31 mouse cellular contexts compared by ENCODE assay signal in the genomic region with DNA sequence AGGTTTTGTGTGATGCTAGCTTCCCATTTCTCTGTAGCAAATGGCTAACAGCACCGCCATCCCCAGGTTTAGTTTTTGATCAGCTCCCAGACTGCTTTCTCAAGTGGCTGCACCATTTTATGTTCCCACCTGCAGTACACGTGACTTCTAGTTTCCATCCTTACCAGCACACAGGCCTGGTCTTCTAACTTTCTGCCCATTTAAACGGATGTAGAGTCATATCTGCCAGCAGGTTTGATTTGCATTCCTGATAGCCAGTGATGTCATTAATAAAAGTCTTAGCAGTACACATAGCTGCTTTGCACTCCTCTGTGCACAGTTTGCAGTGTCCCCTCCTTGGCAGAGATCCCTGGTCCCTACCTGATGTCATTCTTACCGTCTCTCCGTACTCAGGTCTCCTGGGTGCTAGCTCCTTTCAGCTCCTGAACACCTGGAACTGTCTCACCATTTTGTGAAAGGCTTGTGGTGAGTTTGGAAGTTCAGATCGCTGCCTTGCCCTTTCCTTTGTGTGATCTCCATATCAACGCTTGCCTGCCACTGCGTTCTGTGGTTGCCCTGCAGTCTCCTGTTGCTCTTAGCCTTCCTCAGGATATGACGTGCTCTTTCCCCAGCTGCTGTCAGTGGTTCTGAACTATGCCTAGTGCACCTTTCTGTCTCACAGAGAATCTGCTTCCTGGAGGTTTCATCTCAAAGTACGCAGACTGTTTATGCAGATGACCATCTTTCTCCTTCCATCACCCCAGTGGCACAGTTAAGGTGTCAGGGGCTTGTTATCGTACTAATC. TPM values are rescaled to one million over a fixed set of nuclear protein-coding genes. Genes with fewer than 3 reads are reported as not detected.
A peak's percentile ranks its signal among the peaks of the same experiment; 100 is the strongest.
DNase-seq lines count a peak whose midpoint lies in the region; ATAC-seq lines count a peak whose summit lies in the region.
"Had no signal": no experiment of that assay in that cellular context is flagged by ENCODE, and none has a peak within 500 bp of the region (broad histone marks: within the 10 kb centered on the region; RNA-seq: fewer than 3 reads in every experiment).

No protein-coding gene starts in this region.

- no peaks in the 10 kb centered on the region for H3K36me3 ChIP-seq in limb, embryonic 10.5 days
- H3K36me3 ChIP-seq in kidney, embryonic 15.5 days = no peaks in the 10 kb centered on the region
- H3K36me3 ChIP-seq in hindbrain, embryonic 16.5 days (ENCODE audit: control insufficient read depth, insufficient read depth, low read length) = no peaks in the 10 kb centered on the region
- H3K36me3 ChIP-seq: embryonic facial prominence, embryonic 13.5 days; heart, embryonic 12.5 days; hindbrain, embryonic 15.5 days; midbrain, embryonic 13.5 days had no signal

- ATAC-seq in kidney, embryonic 15.5 days (replicated peaks; ENCODE audit: low FRiP score) = no peak
- ATAC-seq in hindbrain, embryonic 16.5 days = no peak
- ATAC-seq: forebrain, embryonic 13.5 days; intestine, embryonic 16.5 days; midbrain, embryonic 13.5 days had no signal

- 84% methylated on average over 11 of the region's 11 CpGs for WGBS in limb, embryonic 10.5 days
- WGBS in kidney, embryonic 15.5 days = 78% methylated on average over 11 of the region's 11 CpGs
- WGBS in hindbrain, embryonic 16.5 days = 83% methylated on average over 11 of the region's 11 CpGs

- H3K4me2 ChIP-seq in kidney, embryonic 15.5 days = no peak overlapping the region
- H3K4me2 ChIP-seq in hindbrain, embryonic 16.5 days (ENCODE audit: low read length) = no peak overlapping the region
- H3K4me2 ChIP-seq: embryonic facial prominence, embryonic 13.5 days; forebrain, embryonic 13.5 days; heart, embryonic 12.5 days; hindbrain, embryonic 15.5 days; midbrain, embryonic 13.5 days had no signal

- H3K9me3 ChIP-seq in limb, embryonic 10.5 days (replicated peaks) = no peaks in the 10 kb centered on the region
- H3K9me3 ChIP-seq in kidney, embryonic 15.5 days (replicated peaks) = no peaks in the 10 kb centered on the region
- H3K9me3 ChIP-seq in hindbrain, embryonic 16.5 days (ENCODE audit: control insufficient read depth, low read length) = no peaks in the 10 kb centered on the region
- H3K9me3 ChIP-seq: embryonic facial prominence, embryonic 13.5 days; forebrain, embryonic 13.5 days; heart, embryonic 12.5 days; hindbrain, embryonic 15.5 days; midbrain, embryonic 13.5 days had no signal

- H3K4me3 ChIP-seq in limb, embryonic 10.5 days = no peak overlapping the region
- H3K4me3 ChIP-seq in kidney, embryonic 15.5 days (replicated peaks) = no peak overlapping the region
- H3K4me3 ChIP-seq in hindbrain, embryonic 16.5 days (ENCODE audit: low read length) = no peak overlapping the region
- H3K4me3 ChIP-seq: embryonic facial prominence, embryonic 13.5 days; erythroblast, embryonic 14.5 days; forebrain, embryonic 13.5 days; heart, adult 2 months; heart, embryonic 12.5 days; hindbrain, embryonic 15.5 days; midbrain, embryonic 13.5 days had no signal

- H3K9ac ChIP-seq in kidney, embryonic 15.5 days = no peak overlapping the region
- H3K9ac ChIP-seq in hindbrain, embryonic 16.5 days (ENCODE audit: low read depth, low read length) = no peak overlapping the region
- H3K9ac ChIP-seq: embryonic facial prominence, embryonic 13.5 days; forebrain, embryonic 13.5 days; heart, embryonic 12.5 days; hindbrain, embryonic 15.5 days; liver, embryonic 14.5 days; midbrain, embryonic 13.5 days had no signal

- DNase-seq in 416B (ENCODE audit: low read depth) = peak; percentile 83
- DNase-seq in CD4-positive helper T cell, adult 2 months (ENCODE audit: low read depth, low spot score) = peak; percentile 29
- DNase-seq in ZHBTc4 (ENCODE audit: low read depth, low spot score) = peak; percentile 19
- DNase-seq in induced T-regulatory cell, adult 2 months (ENCODE audit: low read depth) = peak; percentile 36
- no peak for DNase-seq in limb, embryonic 10.5 days (ENCODE audit: low spot score)
- no peak for DNase-seq in urinary bladder, postnatal 14 days (ENCODE audit: low spot score)
- DNase-seq: adrenal gland, postnatal 14 days; cerebellum, adult 11 months; cerebellum, adult 9-10 months; gastrocnemius, postnatal 25 days; heart, adult 2 months; heart, postnatal 4 days; kidney, adult 8-10 months; kidney, postnatal 10 days; layer of hippocampus, adult 9-11 months; liver; lung, adult 2 months; lung, postnatal 10 days; retina, postnatal 1 day; right cerebral cortex, postnatal 14 days had no signal

- no peaks in the 10 kb centered on the region for H3K4me1 ChIP-seq in limb, embryonic 10.5 days
- H3K4me1 ChIP-seq in kidney, embryonic 15.5 days = no peaks in the 10 kb centered on the region
- no peaks in the 10 kb centered on the region for H3K4me1 ChIP-seq in hindbrain, embryonic 16.5 days (ENCODE audit: control insufficient read depth, insufficient read depth, low read depth, low read length)
- H3K4me1 ChIP-seq: embryonic facial prominence, embryonic 13.5 days; forebrain, embryonic 13.5 days; hindbrain, embryonic 15.5 days; midbrain, embryonic 13.5 days had no signal

- H3K27ac ChIP-seq in limb, embryonic 10.5 days = no peak overlapping the region
- H3K27ac ChIP-seq in kidney, embryonic 15.5 days = no peak overlapping the region
- H3K27ac ChIP-seq in hindbrain, embryonic 16.5 days (ENCODE audit: low read depth, low read length) = no peak overlapping the region
- H3K27ac ChIP-seq: embryonic facial prominence, embryonic 13.5 days; forebrain, embryonic 13.5 days; heart, adult 2 months; hindbrain, embryonic 15.5 days; liver, embryonic 14.5 days; macrophage; midbrain, embryonic 13.5 days had no signal

- no peaks in the 10 kb centered on the region for H3K27me3 ChIP-seq in limb, embryonic 10.5 days (ENCODE audit: low read depth, poor library complexity, severe bottlenecking)
- H3K27me3 ChIP-seq in kidney, embryonic 15.5 days = no peaks in the 10 kb centered on the region
- no peaks in the 10 kb centered on the region for H3K27me3 ChIP-seq in hindbrain, embryonic 16.5 days (replicated peaks; ENCODE audit: control insufficient read depth, insufficient read depth, low read length)
- H3K27me3 ChIP-seq: embryonic facial prominence, embryonic 13.5 days; forebrain, embryonic 13.5 days; heart, embryonic 12.5 days; hindbrain, embryonic 15.5 days; midbrain, embryonic 13.5 days had no signal

RNA-seq across cellular contexts. Expression of a gene that starts 41.7 kb away (rescaled TPM):
- polyA plus RNA-seq in limb, embryonic 10.5 days (2016; fragmentation: Nextera tagmentation; extraction: Ambion mirVana) = 53.2 and 57.9 TPM in 2 replicates
- polyA plus RNA-seq in kidney, embryonic 15.5 days (2015; fragmentation: Nextera tagmentation; extraction: Ambion mirVana) = 56.4 and 59.3 TPM in 2 replicates
- polyA plus RNA-seq in hindbrain, embryonic 16.5 days (2015; fragmentation: Nextera tagmentation; extraction: Ambion mirVana) = 91.3 and 98.0 TPM in 2 replicates

Comparison
In these comparisons a context has a peak if more than half of its experiments do, and no peak if none do; other contexts are left out.
1. DNase-seq: peak in 416B (single experiment), CD4-positive helper T cell, adult 2 months (single experiment), ZHBTc4 (single experiment) and induced T-regulatory cell, adult 2 months (single experiment); none in limb, embryonic 10.5 days (single experiment) and urinary bladder, postnatal 14 days (single experiment).